Mouse (Mus musculus) kidney, adult 9 months (tissue): Measurements from ENCODE around the gene Krtap1-4.

ENCODE experiments used
- DNase-seq: peaks from one replicate; pipeline ENCODE4 v3.0.0; 2022

Krtap1-4 gene

DNA sequence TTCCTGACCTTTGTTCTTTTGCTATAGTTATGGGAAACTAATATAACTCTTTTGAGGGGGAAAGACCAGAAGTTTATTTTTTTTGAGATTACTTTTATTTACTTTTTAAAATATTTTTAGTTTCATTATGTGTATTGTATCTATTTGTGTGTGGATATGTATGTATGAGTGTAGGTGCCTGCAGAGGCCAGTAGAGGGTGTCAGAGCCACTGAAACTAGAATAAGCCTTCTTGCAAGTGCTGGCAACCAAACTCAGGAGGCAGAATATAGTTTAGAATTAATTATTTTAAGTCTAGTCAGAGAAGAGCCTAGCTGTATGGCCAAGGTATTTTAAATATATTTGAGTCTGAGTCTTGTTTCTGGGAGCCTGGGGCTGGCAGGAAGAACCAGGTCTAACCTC is 35.6 kb downstream of the Krtap1-4 start:
- DNase-seq: no peak

GRCm38 (mm10) chr11:99539721-99540120 is 43.7 kb downstream of the Krtap1-4 start:
- peak; percentile 12 for DNase-seq
